Mouse (Mus musculus) layer of hippocampus, postnatal 36 days (tissue): Measurements from ENCODE around the gene Gm27021. TPM values are rescaled to one million over a fixed set of nuclear protein-coding genes. Genes with fewer than 3 reads are reported as not detected.

ENCODE experiments used
- DNase-seq, 2 experiments: peaks; one replicate each; pipeline ENCODE4 v3.0.0; 2022
- total RNA-seq, 2 experiments: library from RNA; stranded (reverse); gene quantifications; 2 replicates each; pipeline ENCODE4 v1.2.3; 2021

The Gm27021 gene
- total RNA-seq, 2 experiments from 2014 or later = not detected

- DNase-seq = peak; percentile 80 to 89
These were observed 69.3 kb downstream of the Gm27021 start for GRCm38 (mm10) chr8:120598579-120598978.

GRCm38 (mm10) chr8:120595963-120596362 lies 71.9 kb downstream of the Gm27021 start:
- no peak for DNase-seq

GRCm38 (mm10) chr8:120594571-120594970 lies 73.3 kb downstream of the Gm27021 start:
- DNase-seq = no peak

GRCm38 (mm10) chr8:120591587-120592292 lies 76.1 kb downstream of the Gm27021 start:
- DNase-seq = peak; percentile 58 to 66

- no peak for DNase-seq
These were observed 78.0 kb downstream of the Gm27021 start for GRCm38 (mm10) chr8:120589921-120590320.

- DNase-seq = peak; percentile 99 to 100
These were observed 78.7 kb downstream of the Gm27021 start, which contains the start of gene Gins2 for GRCm38 (mm10) chr8:120588908-120589771. TSS of gene Gins2 (minus strand) at chr8:120589304.

- DNase-seq = no peak
These were observed 82.4 kb downstream of the Gm27021 start for GRCm38 (mm10) chr8:120585521-120585920.

GRCm38 (mm10) chr8:120581811-120582210 lies 86.1 kb downstream of the Gm27021 start:
- no peak for DNase-seq

GRCm38 (mm10) chr8:120581329-120581728 lies 86.5 kb downstream of the Gm27021 start:
- no peak for DNase-seq

GRCm38 (mm10) chr8:120580336-120581000 lies 87.4 kb downstream of the Gm27021 start:
- peak in 1 of 2 experiments; percentile 67 for DNase-seq

- no peak for DNase-seq
These were observed 90.1 kb downstream of the Gm27021 start for GRCm38 (mm10) chr8:120577821-120578220.

- no peak for DNase-seq
These were observed 92.1 kb downstream of the Gm27021 start for GRCm38 (mm10) chr8:120575801-120576200.

- no peak for DNase-seq
These were observed 92.9 kb downstream of the Gm27021 start for GRCm38 (mm10) chr8:120574941-120575340.

- DNase-seq = no peak
These were observed 94.0 kb downstream of the Gm27021 start for GRCm38 (mm10) chr8:120573866-120574265.

- DNase-seq = peak; percentile 77 to 81
These were observed 95.3 kb downstream of the Gm27021 start for GRCm38 (mm10) chr8:120572534-120572933.

GRCm38 (mm10) chr8:120571561-120571960 lies 96.3 kb downstream of the Gm27021 start:
- DNase-seq = no peak

- peak; percentile 78 to 79 for DNase-seq
These were observed 97.8 kb downstream of the Gm27021 start for GRCm38 (mm10) chr8:120569939-120570715.

- DNase-seq = no peak
These were observed 98.8 kb downstream of the Gm27021 start for GRCm38 (mm10) chr8:120569123-120569522.

GRCm38 (mm10) chr8:120568164-120568798 lies 99.6 kb downstream of the Gm27021 start:
- no peak for DNase-seq

- DNase-seq = no peak
These were observed 100.1 kb downstream of the Gm27021 start for GRCm38 (mm10) chr8:120567731-120568130.

GRCm38 (mm10) chr8:120566681-120567080 lies 101.2 kb downstream of the Gm27021 start:
- DNase-seq = no peak
